In genomic region chr11:76570741-76571612, GRCm38 (mm10) we compare ENCODE assay signal across 8 mouse cellular contexts. TPM values are rescaled to one million over a fixed set of nuclear protein-coding genes. Genes with fewer than 3 reads are reported as not detected.
DNase-seq lines count a peak whose midpoint lies in the region; ATAC-seq and TF ChIP-seq lines count a peak whose summit lies in the region.

No protein-coding gene starts in this region.

- TF ChIP-seq CTCF in thymus, adult 2 months (IDR thresholded peaks at IDR 0.05; ENCODE audit: borderline replicate concordance, control insufficient read depth, extremely low read depth, insufficient read depth, low read length, poor library complexity) = no peak
- TF ChIP-seq CTCF in heart, postnatal 0 days (IDR thresholded peaks at IDR 0.05; ENCODE audit: low read depth) = no peak

- 6% methylated on average over 65 of the region's 66 CpGs for WGBS in thymus, adult 2 months
- 1% methylated on average over 56 of the region's 66 CpGs for WGBS in heart, postnatal 0 days
- under 1% methylated on average over 66 of the region's 66 CpGs for WGBS in midbrain, embryonic 11.5 days

- H3K9ac ChIP-seq in heart, postnatal 0 days (replicated peaks; ENCODE audit: low read depth, low read length) = peak overlapping the region; percentile 30; the same call in 1 of the 2 replicates
- H3K9ac ChIP-seq in midbrain, embryonic 11.5 days (ENCODE audit: low read length) = peak overlapping the region; percentile 90

- peak overlapping the region; percentile 23 for H3K4me3 ChIP-seq in thymus, adult 2 months (ENCODE audit: control insufficient read depth, insufficient read depth, low read length)
- H3K4me3 ChIP-seq in heart, postnatal 0 days (ENCODE audit: low read depth, low read length) = peak overlapping the region; percentile 59
- peak overlapping the region; percentile 71 for H3K4me3 ChIP-seq in midbrain, embryonic 11.5 days (ENCODE audit: low read depth, low read length)

- H3K36me3 ChIP-seq in thymus, adult 2 months (ENCODE audit: control insufficient read depth, insufficient read depth, low read length) = no peaks in the 10 kb centered on the region
- no peaks in the 10 kb centered on the region for H3K36me3 ChIP-seq in heart, postnatal 0 days (replicated peaks; ENCODE audit: control insufficient read depth, insufficient read depth, low read length)
- no peaks in the 10 kb centered on the region for H3K36me3 ChIP-seq in midbrain, embryonic 11.5 days (ENCODE audit: control insufficient read depth, insufficient read depth, low read length)

- no peak for ATAC-seq in CD4-positive, CD25-positive, alpha-beta regulatory T cell, adult 4 months
- ATAC-seq in heart, postnatal 0 days (ENCODE audit: insufficient read depth, low read depth) = peak; percentile 55
- peak; percentile 91 for ATAC-seq in midbrain, embryonic 11.5 days (ENCODE audit: low FRiP score)

- no peak for TF ChIP-seq POLR2A in thymus, adult 2 months (IDR thresholded peaks at IDR 0.05; ENCODE audit: control insufficient read depth, extremely low read depth, insufficient read depth, low read length, poor library complexity)

- peaks cover 15% of the 10 kb centered on the region for H3K27me3 ChIP-seq in thymus, adult 2 months (ENCODE audit: control insufficient read depth, insufficient read depth, low read length)
- peaks cover 33% of the 10 kb centered on the region for H3K27me3 ChIP-seq in heart, postnatal 0 days (ENCODE audit: control insufficient read depth, insufficient read depth, low read length)
- H3K27me3 ChIP-seq in midbrain, embryonic 11.5 days (ENCODE audit: control insufficient read depth, insufficient read depth, low read length) = peaks cover 2% of the 10 kb centered on the region; the same call in 1 of the 2 replicates

- H3K4me2 ChIP-seq in heart, postnatal 0 days (ENCODE audit: low read depth, low read length) = peak overlapping the region; percentile 98
- H3K4me2 ChIP-seq in midbrain, embryonic 11.5 days = peak overlapping the region; percentile 96

- no peaks in the 10 kb centered on the region for H3K9me3 ChIP-seq in heart, postnatal 0 days (replicated peaks; ENCODE audit: control insufficient read depth, low read length)
- no peaks in the 10 kb centered on the region for H3K9me3 ChIP-seq in midbrain, embryonic 11.5 days (ENCODE audit: control insufficient read depth, low read length)

- DNase-seq in CD4-positive, CD25-positive, alpha-beta regulatory T cell, adult 2 months (ENCODE audit: low read depth, low spot score) = peak; percentile 10
- DNase-seq in thymus, adult 2 months = peak; percentile 15
- no peak for DNase-seq in thymus, adult 18-20 months
- DNase-seq in heart, postnatal 0 days (ENCODE audit: low spot score) = peak; percentile 15
- peak; percentile 48 to 49 for DNase-seq in layer of hippocampus, postnatal 25 days (ENCODE audit: extremely low spot score in 1 of 2, low spot score in 1 of 2)
- DNase-seq in midbrain, embryonic 11.5 days (ENCODE audit: low spot score, missing footprints) = peak; percentile 98
- DNase-seq in testis, postnatal 10 days (ENCODE audit: low spot score) = peak; percentile 64

- no peak for TF ChIP-seq EP300 in heart, postnatal 0 days (IDR thresholded peaks at IDR 0.05; ENCODE audit: low read depth)

- peaks cover 10% of the 10 kb centered on the region for H3K4me1 ChIP-seq in thymus, adult 2 months (replicated peaks; ENCODE audit: control insufficient read depth, insufficient read depth, low read length)
- H3K4me1 ChIP-seq in heart, postnatal 0 days (ENCODE audit: control insufficient read depth, insufficient read depth) = no peaks in the 10 kb centered on the region
- peaks cover 25% of the 10 kb centered on the region for H3K4me1 ChIP-seq in midbrain, embryonic 11.5 days (ENCODE audit: control insufficient read depth, insufficient read depth, low read length)

- H3K27ac ChIP-seq in thymus, adult 2 months (ENCODE audit: control insufficient read depth, insufficient read depth, low read length) = no peak overlapping the region
- no peak overlapping the region for H3K27ac ChIP-seq in heart, postnatal 0 days (ENCODE audit: low read depth)
- H3K27ac ChIP-seq in midbrain, embryonic 11.5 days (ENCODE audit: low read depth, low read length) = no peak overlapping the region; the same call in 1 of the 2 replicates

RNA-seq across cellular contexts. Expression of gene Abr, which starts 51.1 kb away (rescaled TPM):
- 10 to 100 TPM; 14.5 to 14.6 TPM for polyA plus RNA-seq in CD4-positive, CD25-positive, alpha-beta regulatory T cell, adult 4 months (2017; shearing (Covaris generic))
- polyA plus RNA-seq in thymus, adult 2 months (2012; rRNA removed) = 75.0 and 79.8 TPM in 2 replicates
- 37.3 and 48.9 TPM in 2 replicates for total RNA-seq in heart, postnatal 0 days (2014; rRNA removed; ENCODE audit: low replicate concordance)
- polyA plus RNA-seq in heart, postnatal 0 days (2015; fragmentation: Nextera tagmentation; extraction: Ambion mirVana) = 12.1 and 14.1 TPM in 2 replicates
- 100 to 1,000 TPM; 487 to 511 TPM for total RNA-seq in layer of hippocampus, postnatal 25 days (2021)
- 41.4 and 41.9 TPM in 2 replicates for polyA plus RNA-seq in midbrain, embryonic 11.5 days (2014; fragmentation: Nextera tagmentation; extraction: Ambion mirVana)

Comparison
In these comparisons a context has a peak if more than half of its experiments do, and no peak if none do; other contexts are left out.
1. DNase-seq: peak in CD4-positive, CD25-positive, alpha-beta regulatory T cell, adult 2 months (single experiment), thymus, adult 2 months (single experiment), heart, postnatal 0 days (single experiment), layer of hippocampus, postnatal 25 days (2 of 2), midbrain, embryonic 11.5 days (single experiment) and testis, postnatal 10 days (single experiment); none in thymus, adult 18-20 months (0 of 2).
2. Peak in every context shown above with its lines, with median percentiles within 50 percentile points of each other: H3K4me3 ChIP-seq.